Mouse (Mus musculus) brain, embryonic 14.5 days (tissue): ENCODE measurements at regions not wholly inside any gene's neighbourhood (a gene's known extent, or its start where the extent isn't known, plus 50 kb on each side); places are given as distances from the start of the nearest gene placed in this dataset.

Experiments
- DNase-seq: peaks from one replicate; pipeline ENCODE4 v3.0.0-alpha.2; 2011; ENCODE audit warnings: low read depth
- CTCF ChIP-seq: fragments of 200-500 bp; IDR thresholded peaks from 2 replicates; pipeline ENCODE4 v1.5.1; 2012; ENCODE audit warnings: inconsistent platforms, mild to moderate bottlenecking, moderate library complexity, borderline replicate concordance; ENCODE audit not compliant: insufficient read depth, insufficient read length; ENCODE audit errors: extremely low read depth
- POLR2A ChIP-seq: fragments of 200-500 bp; IDR thresholded peaks from 2 replicates; pipeline ENCODE4 v1.6.1; 2012; ENCODE audit warnings: mild to moderate bottlenecking, inconsistent platforms, borderline replicate concordance; ENCODE audit not compliant: poor library complexity, insufficient read depth, insufficient read length, severe bottlenecking; ENCODE audit errors: extremely low read depth

DNA sequence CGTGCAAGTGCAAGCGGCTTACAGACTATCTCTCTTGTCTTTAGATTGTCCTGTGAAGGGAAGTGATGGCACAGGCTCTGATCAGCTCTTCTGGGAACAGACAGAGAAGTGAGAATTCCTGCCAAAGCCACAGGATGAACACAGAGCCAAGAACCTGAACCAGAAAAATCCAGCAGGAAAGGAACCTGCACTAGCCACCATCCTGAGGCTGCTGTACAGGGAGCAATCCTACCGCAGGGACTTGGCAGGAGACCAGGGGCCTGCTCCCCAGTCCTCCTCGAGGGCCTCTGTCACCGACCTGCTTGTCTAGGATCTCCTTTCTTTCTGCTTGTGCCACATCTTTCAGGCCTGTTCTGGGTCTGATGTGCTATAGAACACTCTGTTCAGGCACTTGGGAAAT, 65.0 kb upstream of the Polg start:
- DNase-seq: no peak
- TF ChIP-seq CTCF (no peak), POLR2A (no peak)

DNA sequence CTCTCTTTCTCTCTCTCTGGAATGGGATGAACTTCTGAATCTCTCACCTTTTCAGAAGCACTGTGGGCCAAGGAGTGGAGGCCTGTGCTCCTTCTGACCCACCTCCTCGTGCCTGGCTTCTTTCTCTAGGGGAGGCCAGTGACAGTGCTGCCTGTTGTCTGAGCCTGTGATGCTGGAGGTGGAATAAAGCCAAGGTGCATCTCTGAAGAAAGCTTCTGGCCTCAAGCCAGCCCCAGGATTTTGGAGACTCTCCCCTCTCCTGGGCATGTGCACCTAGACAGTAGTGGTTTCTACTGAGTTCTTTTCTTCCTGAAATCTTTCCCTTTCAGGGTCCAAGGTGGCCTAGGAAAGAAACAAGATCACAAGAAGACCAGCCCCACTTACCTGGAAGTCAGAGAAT, 63.3 kb upstream of the Polg start:
- TF ChIP-seq CTCF: no peak
- no peak for DNase-seq

DNA sequence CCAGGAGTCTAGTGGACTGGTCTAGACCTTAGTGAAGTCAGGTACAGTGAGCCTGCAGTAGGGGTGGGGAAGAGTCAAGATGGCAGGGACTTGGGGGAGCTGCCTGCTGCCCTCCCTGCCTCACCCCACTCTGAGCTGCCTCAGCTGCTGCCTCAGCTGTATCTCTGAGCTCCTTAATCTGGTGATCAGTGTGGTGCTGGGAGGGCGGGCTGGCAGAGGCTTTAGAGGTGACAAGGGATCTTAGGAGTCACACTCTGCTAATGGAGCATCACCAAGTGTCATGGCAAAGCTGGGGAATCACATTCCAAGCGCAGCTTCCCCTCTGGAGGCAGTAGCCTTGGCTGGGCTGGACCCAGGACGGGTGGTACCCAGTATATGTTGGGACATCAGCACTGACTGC, 61.8 kb upstream of the Polg start:
- no peak for TF ChIP-seq CTCF
- no peak for TF ChIP-seq POLR2A
- no peak for DNase-seq

DNA sequence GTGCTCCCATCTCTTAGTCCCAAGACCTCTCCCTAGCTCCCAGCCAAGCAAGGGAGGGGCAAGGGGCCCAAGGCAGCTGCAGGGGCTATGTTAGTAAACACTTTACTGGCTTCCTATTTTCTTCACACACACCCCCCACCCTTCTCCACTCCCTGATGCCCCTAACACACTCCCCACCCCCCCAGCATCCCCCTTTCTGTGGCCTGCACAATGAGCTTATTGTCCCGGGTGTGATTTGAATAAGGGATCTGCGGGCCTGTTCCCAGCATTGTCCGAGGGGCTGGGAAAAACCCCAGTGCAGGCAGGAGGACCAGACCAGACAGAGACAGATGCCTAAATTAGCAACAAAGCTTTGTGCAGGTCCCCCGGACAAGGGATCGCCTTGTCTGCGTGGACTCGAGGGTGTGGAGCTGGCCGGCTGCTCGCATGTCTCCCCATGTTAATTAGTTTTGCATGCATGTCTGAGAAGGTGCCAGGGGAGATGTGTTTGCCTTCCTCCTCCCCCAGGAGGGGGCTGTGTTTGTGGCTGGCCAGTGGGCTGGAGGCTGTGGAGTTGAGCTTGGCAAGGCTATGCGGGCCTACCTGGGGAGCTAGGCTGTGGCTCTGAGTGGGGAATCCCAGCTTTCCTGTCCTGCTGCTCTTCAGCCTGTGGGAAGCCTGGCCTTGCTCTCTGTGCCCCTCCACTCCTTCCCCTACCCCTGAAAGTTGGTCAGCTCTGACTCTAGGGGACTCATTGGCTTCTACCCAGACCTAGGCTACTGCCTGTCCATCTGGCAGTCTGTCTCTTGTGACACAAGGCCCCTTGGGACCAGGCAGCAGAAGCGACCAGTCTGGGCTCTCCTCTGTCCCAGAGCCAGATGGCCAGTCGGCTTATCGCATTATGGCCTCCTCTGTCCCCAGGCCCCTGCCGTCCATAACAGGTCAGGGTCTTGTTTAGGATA, 59.8 kb upstream of the Polg start:
- TF ChIP-seq POLR2A: no peak
- TF ChIP-seq CTCF: no peak
- DNase-seq: peak; percentile 97

DNA sequence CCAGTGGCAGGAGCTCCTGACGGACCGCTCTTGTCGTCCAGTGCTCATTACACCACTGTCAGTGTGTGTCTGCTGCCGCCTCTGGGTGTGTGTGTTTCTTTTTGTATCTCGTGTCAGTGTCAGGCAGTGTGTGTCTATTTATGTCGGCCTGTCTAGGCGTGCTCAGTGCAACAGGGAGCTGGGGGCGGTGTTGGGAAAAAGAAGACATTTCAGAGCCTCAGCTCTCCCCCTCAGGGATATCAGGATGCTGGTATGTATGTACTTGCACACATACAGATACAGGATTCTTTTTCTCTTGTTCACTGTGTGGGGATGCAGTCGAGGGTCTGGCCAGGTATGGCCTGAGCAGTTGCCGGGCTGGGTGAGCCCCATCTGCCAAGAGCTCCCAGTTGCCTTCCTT, 58.8 kb upstream of the Polg start:
- TF ChIP-seq POLR2A (no peak), CTCF (no peak)
- peak; percentile 65 for DNase-seq

DNA sequence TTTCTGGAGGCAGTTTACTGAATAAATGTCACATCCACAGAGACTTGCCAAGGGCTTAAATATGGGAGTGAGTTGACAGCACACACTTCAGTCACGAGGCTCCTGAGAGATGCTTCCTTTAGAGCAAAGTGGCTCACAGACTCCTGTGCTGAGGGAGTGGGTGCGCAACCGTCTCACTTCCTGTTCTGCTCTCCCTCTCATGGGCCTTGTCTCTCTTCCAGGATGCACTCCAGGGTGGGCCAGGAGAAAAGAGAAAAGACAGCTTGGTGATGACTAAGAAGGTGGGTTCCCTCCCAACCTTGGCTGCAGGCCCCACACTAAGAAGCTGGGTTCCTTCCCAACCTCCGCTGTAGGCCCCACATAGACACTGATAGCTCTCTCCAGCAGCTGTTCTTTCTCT, 57.5 kb upstream of the Polg start:
- no peak for TF ChIP-seq CTCF
- no peak for TF ChIP-seq POLR2A
- peak; percentile 67 for DNase-seq

DNA sequence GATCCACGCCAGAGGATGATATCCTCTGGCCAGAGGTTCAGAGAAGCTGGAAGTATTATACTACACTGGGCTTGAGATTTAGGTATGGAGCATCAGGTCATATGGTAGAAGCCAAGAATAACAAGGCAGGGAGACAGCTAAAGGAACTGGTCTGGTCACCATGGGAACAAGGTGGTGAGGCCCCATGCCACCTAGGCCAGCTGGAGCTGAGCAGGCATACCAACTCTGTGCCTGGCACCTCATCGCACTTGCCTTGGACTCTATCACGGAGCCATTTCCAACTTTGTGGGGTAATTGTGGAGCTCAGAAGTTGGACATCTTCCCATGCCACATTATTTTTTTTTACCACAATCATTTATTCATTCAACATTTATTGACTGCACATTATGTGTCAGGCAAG, 55.9 kb upstream of the Polg start:
- DNase-seq: peak; percentile 54
- TF ChIP-seq CTCF (no peak), POLR2A (no peak)

DNA sequence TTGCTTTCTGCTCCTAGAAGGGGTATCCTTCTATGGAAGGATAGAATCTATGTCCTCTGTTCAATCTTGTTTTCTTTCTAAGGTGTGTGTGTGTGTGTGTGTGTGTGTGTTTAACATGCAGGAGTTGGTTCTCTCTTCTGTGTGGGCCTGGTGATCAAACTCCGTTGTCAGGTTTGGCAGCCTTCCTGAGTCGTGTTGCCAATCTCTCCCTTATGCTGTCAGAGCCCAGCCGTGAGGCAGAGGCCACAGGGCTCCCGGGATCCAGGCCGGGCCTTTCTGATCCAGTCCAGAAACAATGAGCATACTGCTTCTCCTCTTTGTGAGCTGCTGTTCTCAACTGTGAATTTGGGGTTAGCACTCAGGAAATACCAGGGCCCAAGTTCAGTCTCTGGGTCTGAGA, 55.1 kb upstream of the Polg start:
- TF ChIP-seq CTCF (no peak), POLR2A (no peak)
- DNase-seq: peak; percentile 92

DNA sequence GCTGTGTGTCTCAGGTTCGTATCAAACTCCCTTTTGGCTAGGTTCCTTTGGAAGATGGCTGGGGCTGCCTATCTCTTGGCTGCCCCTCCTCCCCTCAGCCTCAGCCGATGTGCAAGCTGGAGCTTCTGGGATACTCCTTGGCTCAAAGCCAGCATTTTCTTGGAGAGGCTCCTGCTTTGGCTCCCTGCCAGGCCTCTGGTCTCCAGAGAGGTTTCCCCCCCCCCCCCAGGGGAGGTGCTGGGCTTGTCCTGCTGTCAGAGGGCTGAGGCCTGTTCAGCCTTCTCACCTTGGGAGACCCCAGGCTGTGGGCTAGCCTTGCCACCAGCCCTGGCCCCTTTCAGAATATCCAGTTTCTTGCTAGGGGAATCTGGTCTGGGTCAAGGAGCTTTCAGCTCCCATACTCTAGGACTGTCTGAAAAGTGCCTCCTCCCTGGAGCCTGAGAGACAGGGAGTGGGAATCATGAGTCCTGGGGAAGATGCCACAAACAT, 54.1 kb upstream of the Polg start:
- TF ChIP-seq POLR2A: no peak
- no peak for TF ChIP-seq CTCF
- peak; percentile 96 for DNase-seq

DNA sequence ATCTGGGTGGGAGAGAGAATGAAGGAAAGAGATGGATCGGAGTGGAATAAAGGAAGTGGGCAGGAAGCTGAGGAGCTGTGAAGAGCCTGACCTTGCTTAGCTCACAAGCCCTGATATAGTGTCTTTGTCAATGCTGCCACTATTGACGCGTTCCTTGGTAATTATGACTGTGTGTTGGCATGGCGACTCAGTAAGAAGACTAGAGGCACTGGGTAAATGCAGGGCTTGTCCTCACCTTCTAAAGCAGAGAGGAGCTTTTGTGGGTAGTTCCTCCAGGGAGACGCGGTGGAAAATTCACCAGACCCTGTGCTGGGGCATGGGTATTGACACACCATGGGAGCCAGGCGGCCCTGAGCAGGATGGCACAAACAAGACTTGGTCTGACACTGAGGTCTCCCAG, 52.8 kb upstream of the Polg start:
- TF ChIP-seq POLR2A: no peak
- no peak for TF ChIP-seq CTCF
- DNase-seq: peak; percentile 90

DNA sequence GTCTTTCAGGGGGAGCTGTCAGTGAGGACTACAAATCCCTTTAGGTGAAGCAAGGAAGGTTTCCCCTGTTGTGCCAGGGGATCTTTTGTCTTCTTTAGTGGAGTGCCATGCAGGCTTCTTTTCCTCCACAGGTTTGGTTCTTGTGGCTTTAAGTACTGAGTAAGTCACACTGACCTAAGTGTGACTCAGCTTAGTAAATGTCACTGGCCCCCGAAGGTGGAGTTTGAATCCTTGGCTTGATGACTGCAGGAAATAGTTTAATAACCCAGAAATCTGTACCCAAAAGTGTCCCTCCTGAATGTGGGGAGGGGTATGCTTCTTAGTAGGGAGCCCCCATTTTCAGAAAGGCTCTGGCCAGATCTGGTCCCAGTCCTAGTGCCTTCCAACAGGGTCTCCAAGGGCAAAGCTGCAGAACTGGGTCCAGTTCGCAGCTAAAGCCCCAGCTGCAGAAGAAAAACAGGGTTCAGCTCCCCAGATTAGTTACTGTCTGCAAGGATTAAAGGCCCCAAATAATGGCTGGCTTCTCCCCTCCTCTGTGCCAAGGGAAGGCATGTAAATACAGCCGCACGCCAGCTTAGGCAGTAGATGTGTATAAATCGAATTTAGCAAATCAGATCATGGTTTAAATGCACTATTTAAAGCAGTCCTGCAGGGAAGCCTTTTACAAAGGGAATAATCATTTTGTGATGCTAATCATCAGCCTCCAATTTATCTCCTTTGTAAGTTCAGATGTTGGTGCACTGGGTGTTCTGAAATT, 51.6 kb upstream of the Polg start:
- TF ChIP-seq CTCF (no peak), POLR2A (no peak)
- peak; percentile 88 for DNase-seq

DNA sequence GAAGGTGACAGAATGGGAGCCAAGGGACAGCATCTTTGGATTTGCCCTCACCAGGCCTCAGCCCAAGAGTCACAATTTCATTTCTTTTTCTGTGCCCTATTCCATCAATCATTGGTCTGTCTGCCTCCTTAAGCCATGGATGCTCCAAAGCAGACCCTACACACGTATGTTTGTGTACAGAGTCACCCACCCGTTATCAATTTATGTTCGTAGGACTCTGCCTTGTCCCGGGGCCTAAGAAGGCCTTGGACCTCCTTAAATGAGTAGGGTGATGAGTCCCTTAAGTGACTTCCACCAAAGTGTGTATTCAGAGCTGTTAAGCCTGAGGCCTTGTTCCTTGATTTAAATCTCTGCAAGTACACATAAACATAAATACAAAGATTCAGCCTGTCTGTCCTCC, 50.1 kb upstream of the Polg start:
- TF ChIP-seq POLR2A (no peak), CTCF (no peak)
- DNase-seq: peak; percentile 69
